Mouse (Mus musculus) ZHBTc4 (cell line): ENCODE results near the gene Loxl4.

ENCODE experiments used
- DNase-seq: peaks from one replicate; pipeline ENCODE4 v3.0.0-alpha.2; 2011; ENCODE audit warnings: low read depth, low spot score

The Loxl4 gene

DNA sequence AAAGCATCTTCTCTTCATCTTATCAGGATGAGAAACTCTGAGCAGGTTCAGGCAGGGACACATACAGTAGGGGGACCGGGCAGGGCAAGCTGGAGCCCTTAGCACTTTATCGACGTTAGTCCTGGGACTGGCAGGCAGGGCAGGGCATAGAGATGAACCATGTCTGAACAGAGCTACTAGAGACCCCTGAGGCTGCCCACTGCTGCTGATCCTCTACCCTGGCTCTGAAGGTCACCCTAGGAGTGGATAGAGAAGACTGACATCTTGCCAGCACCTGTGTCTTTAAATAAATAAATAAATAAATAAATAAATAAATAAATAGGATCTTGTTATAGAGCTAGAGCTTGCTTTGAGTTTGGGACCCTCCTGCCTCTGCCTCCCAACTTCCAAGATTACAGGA lies 2.9 kb downstream of the Loxl4 start:
- no peak for DNase-seq

DNA sequence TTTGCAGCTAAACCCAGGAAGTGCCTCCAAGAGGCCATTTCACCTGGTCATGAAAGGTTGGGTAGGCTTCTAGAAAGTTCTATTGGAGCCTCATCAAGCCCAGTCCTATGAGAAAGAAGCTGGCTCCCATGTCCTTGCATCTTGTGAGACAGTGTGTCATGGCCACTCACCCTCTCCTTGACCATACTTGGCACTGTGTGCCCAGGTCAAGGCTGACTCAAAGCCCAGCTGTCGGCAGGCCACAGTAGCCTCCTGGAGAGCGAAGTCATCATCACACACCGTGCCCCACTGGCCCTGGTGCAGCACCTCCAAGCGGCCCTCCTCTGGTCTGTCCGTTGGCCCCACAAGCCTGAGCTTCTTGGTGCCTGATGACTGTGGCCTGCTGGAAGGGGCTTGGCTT lies 4.5 kb downstream of the Loxl4 start:
- no peak for DNase-seq

DNA sequence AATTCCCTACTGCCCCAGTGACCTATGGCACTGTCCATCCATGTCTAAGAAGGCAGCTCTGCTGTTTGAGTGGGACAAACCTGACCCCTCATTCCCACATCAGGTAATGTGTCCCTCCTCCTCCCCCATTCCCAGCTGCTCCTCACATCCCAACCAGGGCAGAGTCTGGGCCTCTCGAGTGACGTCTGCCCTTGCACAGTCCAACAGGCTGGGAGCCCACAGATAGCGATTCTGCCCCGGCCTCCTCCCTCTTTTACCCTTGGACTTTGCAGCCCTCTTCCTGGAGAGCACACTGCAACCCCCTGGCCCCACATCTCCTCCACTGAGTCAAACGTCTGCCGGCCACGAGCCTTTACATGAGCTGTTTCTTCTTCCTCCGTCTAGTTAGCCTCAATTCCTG lies 10.0 kb downstream of the Loxl4 start:
- no peak for DNase-seq

DNA sequence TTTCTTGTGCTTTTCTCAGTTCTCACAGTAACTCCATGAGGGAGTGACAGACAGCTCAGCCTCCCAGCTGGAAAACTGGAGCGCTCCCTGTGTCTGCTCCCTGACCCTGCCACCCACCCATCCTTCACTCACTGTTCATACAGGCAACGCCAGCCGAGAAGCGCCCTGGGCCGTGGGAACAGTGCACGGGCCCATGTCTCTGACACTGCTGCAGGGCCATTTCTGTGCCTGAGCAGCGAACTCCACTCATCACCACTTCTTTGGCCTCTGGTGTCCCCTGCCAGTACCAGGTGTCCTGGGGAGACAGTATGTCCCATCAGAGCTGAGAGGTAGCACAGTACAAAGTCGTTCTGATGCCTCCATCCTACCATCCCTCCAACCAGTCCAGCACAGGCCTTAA lies 10.6 kb downstream of the Loxl4 start:
- DNase-seq = no peak

DNA sequence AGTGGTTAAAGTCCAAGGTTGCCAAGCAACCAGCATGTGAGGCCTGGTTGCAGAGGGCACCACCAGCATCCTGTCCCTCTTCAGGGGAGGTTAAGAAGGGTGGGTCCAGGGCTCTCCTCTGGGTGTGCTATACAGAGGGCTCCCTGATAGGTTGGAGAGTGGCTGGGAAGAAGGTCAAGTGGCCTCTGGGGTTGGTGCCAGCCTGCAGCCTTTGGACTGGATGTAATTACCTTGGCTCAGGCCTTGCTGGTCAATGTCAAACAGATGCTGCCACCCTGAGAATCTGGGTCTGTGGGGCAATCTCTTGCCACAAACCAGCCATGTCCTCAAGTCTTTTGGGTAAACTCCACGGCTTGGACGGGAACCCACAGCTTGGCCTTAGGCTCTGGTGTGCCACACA lies 11.2 kb downstream of the Loxl4 start:
- no peak for DNase-seq

DNA sequence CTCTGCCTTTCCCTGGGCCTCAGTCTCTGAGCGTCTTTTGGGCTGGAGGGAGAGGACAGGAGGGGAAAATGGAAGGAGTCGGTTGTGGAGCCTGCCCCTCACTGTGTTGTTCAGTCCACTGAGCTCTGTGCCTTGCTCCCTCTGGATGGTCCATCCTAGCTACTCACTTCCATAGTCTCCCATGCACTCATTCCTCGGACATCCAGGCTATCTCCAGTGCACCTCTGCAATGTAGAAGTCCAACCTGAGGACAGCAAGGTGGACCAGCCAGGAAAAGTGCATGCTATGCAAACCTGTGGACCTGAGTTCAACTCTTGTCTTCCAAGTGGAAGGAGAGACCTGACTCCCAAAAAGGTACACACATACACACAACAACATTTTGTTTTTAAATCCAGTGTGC lies 12.0 kb downstream of the Loxl4 start:
- no peak for DNase-seq

DNA sequence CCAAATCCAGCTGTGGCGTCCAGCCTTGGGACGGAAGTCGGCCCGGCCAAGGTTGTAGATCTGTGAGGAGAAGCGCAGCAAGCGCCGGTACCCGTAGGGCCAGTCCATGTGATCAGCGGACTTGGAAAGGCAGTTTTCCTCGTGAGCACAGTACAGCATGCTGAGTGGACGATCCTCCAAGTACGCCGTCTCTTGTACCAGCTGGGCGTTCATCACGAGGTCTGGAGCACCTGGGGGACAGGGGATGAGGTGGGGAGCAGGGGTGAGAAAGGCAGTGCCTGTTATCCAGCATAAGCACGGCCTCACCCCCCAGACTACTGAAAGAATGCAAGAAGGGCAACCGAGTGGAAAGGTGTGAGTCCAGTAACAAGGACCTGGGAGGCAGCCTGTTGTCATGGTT lies 12.7 kb downstream of the Loxl4 start:
- no peak for DNase-seq

- no peak for DNase-seq
Observed at GRCm38 (mm10) chr19:42597896-42598295, 14.7 kb downstream of the Loxl4 start.

GRCm38 (mm10) chr19:42597286-42597685 lies 15.3 kb downstream of the Loxl4 start:
- no peak for DNase-seq

DNA sequence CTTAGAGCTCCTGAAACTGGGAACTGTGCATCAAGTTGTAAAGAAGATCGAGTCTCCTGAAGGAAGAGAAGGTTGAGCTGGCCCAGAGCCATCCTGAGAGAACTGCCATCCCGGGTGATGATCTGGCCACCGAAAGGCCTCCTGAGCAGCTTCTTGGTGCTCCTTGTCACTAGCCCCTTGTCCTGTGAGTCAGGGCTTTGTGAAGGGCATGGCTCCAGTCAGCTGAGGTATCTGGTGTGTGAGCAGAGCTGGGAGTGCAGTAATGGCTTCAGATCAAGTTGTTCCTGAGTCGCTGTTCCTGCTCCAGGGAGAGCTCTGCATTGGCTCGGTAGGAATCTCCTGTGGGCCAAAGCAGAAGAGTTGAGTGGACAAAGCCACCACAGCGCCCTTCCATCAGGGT lies 17.5 kb downstream of the Loxl4 start:
- DNase-seq = no peak

GRCm38 (mm10) chr19:42593456-42593855 lies 19.2 kb downstream of the Loxl4 start:
- DNase-seq = no peak

DNA sequence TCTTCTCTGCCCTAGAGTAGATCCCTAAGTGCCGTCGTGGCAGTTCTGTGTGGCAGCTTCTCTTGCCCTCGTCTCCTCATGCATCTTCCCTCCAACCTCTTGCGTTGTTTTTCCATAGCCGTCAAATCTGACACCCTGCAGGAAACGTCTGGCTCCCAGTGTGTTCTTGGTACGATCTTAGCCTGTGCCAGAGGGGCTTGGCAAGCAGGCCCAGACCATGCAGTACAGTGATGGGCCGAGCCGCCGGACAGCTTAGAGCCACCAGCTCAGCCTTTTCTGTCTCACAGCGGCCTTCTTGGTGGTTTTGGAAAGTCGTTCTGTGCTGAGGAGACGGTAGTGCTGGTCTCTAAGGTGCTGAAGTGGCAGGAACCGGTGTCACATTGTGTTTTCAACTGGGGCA lies 21.1 kb downstream of the Loxl4 start:
- peak; percentile 11 for DNase-seq

GRCm38 (mm10) chr19:42589246-42589645 lies 23.4 kb downstream of the Loxl4 start:
- DNase-seq = no peak

DNA sequence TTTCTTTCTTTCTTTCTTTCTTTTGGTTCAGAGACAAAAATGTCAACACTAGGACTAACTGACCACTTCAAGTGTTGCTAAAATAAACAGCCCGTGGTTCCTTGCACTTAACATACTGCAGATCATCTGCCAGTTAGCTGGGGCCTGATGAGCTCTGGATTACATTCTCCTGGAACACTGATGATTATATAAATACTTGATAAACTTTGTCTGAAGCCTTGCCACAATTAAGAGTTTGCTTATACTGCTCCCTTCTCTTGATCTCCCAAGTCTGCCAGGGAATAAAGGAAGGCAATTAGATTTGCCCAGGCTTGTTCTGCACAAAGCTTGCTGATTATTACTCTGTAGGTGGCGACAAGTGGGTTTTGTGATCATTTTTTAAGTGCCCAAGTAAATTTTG lies 24.9 kb downstream of the Loxl4 start:
- DNase-seq = no peak

DNA sequence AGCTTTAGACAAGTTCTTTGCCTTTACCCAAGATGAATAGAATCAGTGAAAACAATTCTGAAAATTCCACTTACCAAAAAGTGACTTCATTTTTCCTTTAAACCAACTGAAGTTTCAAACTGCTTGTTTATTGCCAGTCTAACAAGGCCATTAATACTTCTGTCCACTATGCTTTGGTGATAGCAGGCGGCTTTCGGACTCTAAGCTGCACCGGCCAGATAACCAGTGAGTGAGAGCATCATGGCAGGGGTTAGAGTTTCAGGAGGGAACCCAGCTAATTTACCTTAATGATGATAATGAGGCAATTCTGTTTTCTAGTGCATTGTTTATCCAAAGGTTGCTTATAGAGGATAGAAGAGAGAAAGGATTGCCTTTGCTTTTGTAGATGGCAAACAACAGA lies 28.4 kb downstream of the Loxl4 start:
- no peak for DNase-seq

GRCm38 (mm10) chr19:42583677-42584076 lies 28.9 kb downstream of the Loxl4 start:
- DNase-seq = no peak

- no peak for DNase-seq
Observed at GRCm38 (mm10) chr19:42582811-42583370, 29.7 kb downstream of the Loxl4 start.

DNA sequence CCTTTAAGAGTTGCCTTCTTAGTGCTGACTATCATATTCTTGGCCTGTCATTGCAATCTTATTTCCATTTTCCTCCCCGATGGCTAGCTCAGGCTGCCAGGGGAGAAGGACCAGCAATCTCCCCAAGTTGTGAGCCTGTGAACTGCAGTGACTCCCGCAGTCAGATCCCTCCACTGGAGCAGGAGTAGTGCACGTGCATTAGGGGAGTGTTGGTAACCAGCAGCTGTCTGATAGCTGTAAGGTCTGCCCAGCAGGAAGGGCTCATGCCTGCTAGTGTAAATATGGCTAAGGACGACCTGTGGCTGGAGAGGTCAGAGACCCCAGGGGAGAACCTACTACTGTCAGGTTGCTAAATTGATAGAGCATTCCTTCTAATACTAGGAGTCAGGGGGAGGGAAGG lies 31.9 kb downstream of the Loxl4 start:
- DNase-seq = no peak

- no peak for DNase-seq
Observed at GRCm38 (mm10) chr19:42578631-42579030, 34.0 kb downstream of the Loxl4 start.

GRCm38 (mm10) chr19:42576856-42577255 lies 35.8 kb downstream of the Loxl4 start:
- DNase-seq = no peak

DNA sequence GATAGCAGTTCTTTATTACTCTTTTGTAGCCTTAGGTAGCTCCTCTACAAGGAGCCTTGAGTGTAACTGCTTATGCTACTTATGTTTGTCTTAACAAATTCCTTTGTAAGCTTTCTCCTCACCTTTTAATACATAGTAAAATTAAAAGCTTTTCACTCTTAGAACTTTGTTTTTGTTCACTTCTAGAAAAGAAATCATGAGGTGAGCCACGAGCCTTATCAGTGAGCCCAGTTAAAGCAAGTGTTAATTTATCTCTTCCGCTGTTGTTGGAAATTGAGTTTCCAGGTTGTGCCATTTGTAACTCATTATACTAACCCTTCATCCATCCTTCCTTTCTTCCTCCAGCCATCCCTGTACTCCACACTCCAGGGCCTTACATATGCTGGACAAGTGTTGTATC lies 37.3 kb downstream of the Loxl4 start:
- DNase-seq = no peak

DNA sequence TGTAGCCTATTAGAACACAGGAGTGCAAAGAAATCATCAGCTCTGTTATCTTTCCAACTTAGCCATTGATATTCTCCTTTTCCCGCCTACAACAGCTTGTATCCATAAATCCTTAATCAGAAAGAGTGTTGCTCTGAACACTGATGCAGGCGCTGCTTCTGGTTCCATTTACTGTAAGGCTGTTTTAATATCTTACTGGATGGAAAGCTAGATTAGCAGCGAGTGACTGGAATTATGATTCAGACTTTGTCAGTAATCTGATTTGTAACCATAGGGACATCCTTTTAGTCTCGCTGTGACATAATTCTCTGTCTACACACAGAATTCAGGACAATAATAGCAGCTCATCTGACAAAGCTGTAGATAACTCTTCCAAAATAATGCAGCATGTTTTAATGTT lies 41.3 kb downstream of the Loxl4 start:
- DNase-seq = no peak

DNA sequence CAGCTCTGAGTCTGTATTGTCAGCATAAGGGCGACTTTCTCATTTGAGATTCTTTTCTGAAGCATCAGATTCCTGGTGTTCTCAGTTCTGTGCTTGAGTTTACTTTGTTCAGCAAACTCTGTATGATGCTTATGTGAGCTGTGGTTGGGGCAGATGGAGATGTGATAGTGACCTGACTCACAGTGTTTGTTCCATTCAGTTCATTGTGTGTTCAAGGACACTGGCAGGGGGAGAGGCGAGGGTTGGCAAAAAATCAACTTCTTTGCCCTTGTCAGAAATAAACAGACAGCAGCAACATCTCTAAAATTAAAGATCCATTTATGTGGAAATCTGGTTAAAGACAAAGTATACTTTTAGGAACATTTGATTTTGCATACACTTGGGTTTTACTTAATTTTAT lies 43.5 kb downstream of the Loxl4 start:
- no peak for DNase-seq

DNA sequence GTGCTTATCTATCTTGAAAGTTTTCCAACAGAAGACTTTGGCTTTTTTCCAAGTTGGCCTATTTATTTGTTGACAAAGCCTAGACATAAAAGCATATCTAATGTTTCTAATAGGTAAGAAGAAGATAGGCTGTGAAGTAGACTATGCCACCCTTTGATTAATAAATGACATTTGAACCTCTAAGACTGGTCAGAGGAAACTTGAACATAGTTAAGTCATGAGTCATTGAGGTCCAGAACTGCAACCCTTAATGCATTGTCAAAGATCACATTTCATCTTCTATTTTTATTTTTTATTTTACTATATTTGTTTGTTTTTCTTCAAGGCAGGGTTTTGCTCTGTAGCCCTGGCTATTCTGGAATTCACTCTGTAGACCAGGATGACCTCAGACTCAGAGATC lies 45.6 kb downstream of the Loxl4 start:
- no peak for DNase-seq
